Mouse (Mus musculus) midbrain, embryonic 11.5 days (tissue): ENCODE results near the gene Chp1. TPM values are rescaled to one million over a fixed set of nuclear protein-coding genes. Genes with fewer than 3 reads are reported as not detected.

Experiments used
- ATAC-seq: fragments of 200-750 bp; cut with Nextera tagmentation; 2 replicates; pipeline ENCODE4 v1.8.0; 2017; ENCODE audit warnings: moderate TSS enrichment, moderate library complexity; ENCODE audit not compliant: low FRiP score
- DNase-seq: peaks from one replicate; pipeline ENCODE4 v3.0.0; 2015; ENCODE audit warnings: low spot score; ENCODE audit errors: missing footprints
- H3K27ac ChIP-seq: fragments of 300-500 bp; sonication (generic); 2 replicates; pipeline ENCODE4 v1.5.1; 2014; ENCODE audit warnings: low read depth, low read length
- H3K27me3 ChIP-seq: fragments of 300-500 bp; sonication (generic); 2 replicates; pipeline ENCODE4 v1.6.1; 2014; ENCODE audit warnings: mild to moderate bottlenecking, low read length, moderate library complexity, mixed read lengths; ENCODE audit not compliant: control insufficient read depth, insufficient read depth
- H3K36me3 ChIP-seq: fragments of 300-500 bp; sonication (generic); 2 replicates; pipeline ENCODE4 v1.6.1; 2014; ENCODE audit warnings: mild to moderate bottlenecking, low read length, moderate library complexity, mixed read lengths; ENCODE audit not compliant: control insufficient read depth, insufficient read depth
- H3K4me1 ChIP-seq: fragments of 300-500 bp; sonication (generic); 2 replicates; pipeline ENCODE4 v1.6.1; 2014; ENCODE audit warnings: low read length; ENCODE audit not compliant: control insufficient read depth, insufficient read depth
- H3K4me2 ChIP-seq: fragments of 300-500 bp; sonication (generic); 2 replicates; pipeline ENCODE4 v1.6.1; 2014; ENCODE audit warnings: mild to moderate bottlenecking, moderate library complexity
- H3K4me3 ChIP-seq: fragments of 300-500 bp; sonication (generic); 2 replicates; pipeline ENCODE4 v1.5.1; 2014; ENCODE audit warnings: low read depth, low read length
- H3K9ac ChIP-seq: fragments of 300-500 bp; sonication (generic); 2 replicates; pipeline ENCODE4 v1.6.1; 2014; ENCODE audit warnings: low read length
- H3K9me3 ChIP-seq: fragments of 300-500 bp; sonication (generic); 2 replicates; pipeline ENCODE4 v1.6.1; 2016; ENCODE audit warnings: low read length; ENCODE audit not compliant: control insufficient read depth
- WGBS: fragments of 180-500 bp; shearing (Covaris S2); extraction: QIAGEN DNeasy Blood & Tissue Kit; methylation state at CpG from one replicate; pipeline ENCODE4 v1.1.7; 2014; 5-methylcytosine and 5-hydroxymethylcytosine counted together
- polyA plus RNA-seq: library from polyadenylated mRNA; unstranded; fragments of >200 nt; fragmentation: Nextera tagmentation; extraction: Ambion mirVana; gene quantifications from 2 replicates; pipeline ENCODE4 v1.2.1, GENCODE M21; 2014

The Chp1 gene
- polyA plus RNA-seq, 1 experiment from 2014 or later = 56.2 TPM

GRCm38 (mm10) chr2:119549678-119550077 is 2.2 kb downstream of the Chp1 start:
- DNase-seq = no peak
- 0 out of 2 replicates have a peak, but pooled peaks cover 3% of the 10 kb centered on the region for H3K4me1 ChIP-seq
- no peak overlapping the region for H3K27ac ChIP-seq
- 85% methylated on average over 2 of the region's 2 CpGs for WGBS
- H3K4me3 ChIP-seq = no peak overlapping the region
- ATAC-seq = no peak
- H3K4me2 ChIP-seq = no peak overlapping the region
- H3K36me3 ChIP-seq = no peaks in the 10 kb centered on the region
- H3K27me3 ChIP-seq = no peaks in the 10 kb centered on the region; the same call in 1 of the 2 replicates
- no peak overlapping the region for H3K9ac ChIP-seq
- H3K9me3 ChIP-seq = no peaks in the 10 kb centered on the region

- WGBS = 86% methylated on average over 3 of the region's 3 CpGs
- no peak for DNase-seq
- H3K4me2 ChIP-seq = no peak overlapping the region
Measured at GRCm38 (mm10) chr2:119558039-119558438, 10.5 kb downstream of the Chp1 start.

GRCm38 (mm10) chr2:119558737-119559340 is 11.3 kb downstream of the Chp1 start:
- H3K4me3 ChIP-seq = no peak overlapping the region
- no peak overlapping the region for H3K9ac ChIP-seq
- no peaks in the 10 kb centered on the region for H3K4me1 ChIP-seq
- ATAC-seq = no peak
- DNase-seq = no peak
- H3K4me2 ChIP-seq = no peak overlapping the region
- no peaks in the 10 kb centered on the region for H3K27me3 ChIP-seq
- H3K9me3 ChIP-seq = no peaks in the 10 kb centered on the region
- WGBS = 85% methylated on average over 7 of the region's 7 CpGs
- H3K27ac ChIP-seq = no peak overlapping the region
- no peaks in the 10 kb centered on the region for H3K36me3 ChIP-seq

More at GRCm38 (mm10) chr2:119558039-119558438, 10.5 kb downstream of the Chp1 start:
- no peak overlapping the region for H3K9ac ChIP-seq
- ATAC-seq = no peak
- no peak overlapping the region for H3K27ac ChIP-seq
- no peaks in the 10 kb centered on the region for H3K9me3 ChIP-seq
- H3K27me3 ChIP-seq = no peaks in the 10 kb centered on the region
- H3K4me1 ChIP-seq = no peaks in the 10 kb centered on the region
- no peak overlapping the region for H3K4me3 ChIP-seq
- no peaks in the 10 kb centered on the region for H3K36me3 ChIP-seq

DNA sequence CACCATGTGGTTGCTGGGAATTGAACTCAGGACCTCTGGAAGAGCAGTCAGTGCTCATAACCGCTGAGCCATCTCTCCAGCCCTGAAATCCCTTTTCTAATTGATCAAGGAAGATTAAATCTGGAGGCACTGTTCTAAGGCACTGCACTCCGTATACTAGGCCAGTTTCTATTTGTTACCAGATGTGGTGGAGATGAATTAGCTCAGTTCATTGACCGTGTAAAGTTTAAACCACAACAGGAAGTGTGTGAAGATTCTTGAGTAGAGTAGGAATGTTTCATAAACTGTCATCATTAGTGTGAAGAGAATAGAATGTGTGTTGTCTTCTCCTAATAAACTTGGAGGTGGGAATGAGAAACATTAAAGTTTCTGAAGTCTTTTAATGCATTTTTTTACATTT is 14.3 kb downstream of the Chp1 start:
- H3K36me3 ChIP-seq = no peaks in the 10 kb centered on the region
- no peak overlapping the region for H3K4me2 ChIP-seq
- DNase-seq (no peak), ATAC-seq (no peak)
- 91% methylated on average over 3 of the region's 3 CpGs for WGBS
- H3K9me3 ChIP-seq = no peaks in the 10 kb centered on the region
- H3K4me1 ChIP-seq = no peaks in the 10 kb centered on the region
- no peak overlapping the region for H3K4me3 ChIP-seq
- no peak overlapping the region for H3K27ac ChIP-seq
- H3K27me3 ChIP-seq = no peaks in the 10 kb centered on the region
- no peak overlapping the region for H3K9ac ChIP-seq

- Histone ChIP-seq H3K27me3 (no peaks in the 10 kb centered on the region), H3K27ac (no peak overlapping the region), H3K36me3 (no peaks in the 10 kb centered on the region), H3K9ac (no peak overlapping the region), H3K4me2 (no peak overlapping the region), H3K4me1 (no peaks in the 10 kb centered on the region), H3K4me3 (no peak overlapping the region), H3K9me3 (no peaks in the 10 kb centered on the region)
- ATAC-seq (no peak), DNase-seq (no peak)
- 96% methylated on average over 4 of the region's 4 CpGs for WGBS
Measured at GRCm38 (mm10) chr2:119565284-119565683, 17.8 kb downstream of the Chp1 start.

- Histone ChIP-seq H3K9ac (no peak overlapping the region), H3K4me2 (no peak overlapping the region), H3K36me3 (no peaks in the 10 kb centered on the region), H3K4me3 (no peak overlapping the region), H3K9me3 (no peaks in the 10 kb centered on the region), H3K27me3 (no peaks in the 10 kb centered on the region), H3K4me1 (no peaks in the 10 kb centered on the region), H3K27ac (no peak overlapping the region)
- no peak for DNase-seq
- WGBS = 90% methylated on average over 7 of the region's 7 CpGs
- ATAC-seq = no peak
Measured at GRCm38 (mm10) chr2:119566182-119566855, 18.8 kb downstream of the Chp1 start.

DNA sequence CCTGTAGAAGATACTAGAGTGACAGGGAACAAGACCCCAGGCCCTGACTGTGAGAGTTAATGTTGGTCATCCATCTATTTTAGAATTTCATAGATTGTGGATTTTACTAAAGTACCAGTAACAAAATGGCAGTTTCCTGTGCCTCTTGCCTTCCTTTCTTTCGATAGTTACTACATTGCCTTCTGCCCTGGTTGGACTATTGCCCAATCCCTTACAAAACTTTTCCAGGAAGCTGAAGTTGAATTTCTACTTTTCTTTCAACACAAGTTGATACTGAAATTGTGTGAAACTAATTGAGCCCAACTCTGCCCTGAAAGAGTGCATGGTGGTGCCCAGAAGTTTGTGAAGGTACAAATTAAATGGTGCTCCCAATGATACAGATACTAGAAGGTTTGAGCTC is 25.0 kb downstream of the Chp1 start:
- H3K9me3 ChIP-seq = no peaks in the 10 kb centered on the region

DNA sequence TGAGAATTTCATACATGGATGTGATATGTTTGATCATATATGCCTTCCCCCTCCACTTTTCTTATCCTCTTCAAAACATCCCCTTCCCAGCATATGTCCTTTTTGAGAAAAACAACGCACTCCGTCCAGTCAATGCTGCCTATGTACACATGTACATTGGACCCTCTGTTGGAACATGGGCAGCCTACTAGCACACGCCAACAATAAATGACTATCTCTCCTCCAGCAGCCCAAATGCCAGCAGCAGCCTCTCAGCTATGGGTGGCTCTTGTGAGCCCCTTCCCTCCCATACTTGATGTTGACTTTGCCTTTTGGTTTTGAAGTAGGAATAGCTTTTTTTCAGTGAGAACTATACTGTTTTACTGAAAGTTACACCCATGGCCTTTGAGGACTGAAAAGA is 34.1 kb downstream of the Chp1 start:
- no peak for ATAC-seq
- no peak overlapping the region for H3K4me3 ChIP-seq

More for the DNA sequence above, 25.0 kb downstream of the Chp1 start:
- Histone ChIP-seq H3K4me1 (no peaks in the 10 kb centered on the region), H3K27me3 (no peaks in the 10 kb centered on the region), H3K4me2 (no peak overlapping the region), H3K36me3 (no peaks in the 10 kb centered on the region), H3K9ac (no peak overlapping the region), H3K4me3 (no peak overlapping the region), H3K27ac (no peak overlapping the region)
- 94% methylated on average over 1 of the region's 1 CpGs for WGBS
- ATAC-seq = no peak
- no peak for DNase-seq

GRCm38 (mm10) chr2:119583439-119583838 is 35.9 kb downstream of the Chp1 start:
- Histone ChIP-seq H3K36me3 (no peaks in the 10 kb centered on the region), H3K27ac (no peak overlapping the region), H3K27me3 (no peaks in the 10 kb centered on the region), H3K4me3 (no peak overlapping the region), H3K9me3 (no peaks in the 10 kb centered on the region), H3K9ac (no peak overlapping the region), H3K4me2 (no peak overlapping the region), H3K4me1 (no peaks in the 10 kb centered on the region)
- no peak for DNase-seq
- WGBS = 78% methylated on average over 2 of the region's 2 CpGs
- ATAC-seq = no peak

More for the DNA sequence above, 34.1 kb downstream of the Chp1 start:
- Histone ChIP-seq H3K27me3 (no peaks in the 10 kb centered on the region), H3K4me1 (no peaks in the 10 kb centered on the region), H3K27ac (no peak overlapping the region), H3K4me2 (no peak overlapping the region), H3K9ac (no peak overlapping the region), H3K36me3 (no peaks in the 10 kb centered on the region), H3K9me3 (no peaks in the 10 kb centered on the region)
- no peak for DNase-seq
- 97% methylated on average over 3 of the region's 3 CpGs for WGBS
